Mouse (Mus musculus) kidney, embryonic 14.5 days (tissue): Measurements from ENCODE around the gene Gm7137. TPM values are rescaled to one million over a fixed set of nuclear protein-coding genes. Genes with fewer than 3 reads are reported as not detected.

Source experiments
- polyA plus RNA-seq: library from polyadenylated mRNA; unstranded; fragments of >200 nt; fragmentation: Nextera tagmentation; extraction: Ambion mirVana; gene quantifications from 2 replicates; pipeline ENCODE4 v1.2.1, GENCODE M21; 2014

The Gm7137 gene
- polyA plus RNA-seq, 1 experiment from 2014 or later = not detected

Other genes starting within 250 kb of the Gm7137 start
- 104 and 144 TPM in 2 replicates for gene Pttg1ip, start 206.5 kb downstream of the Gm7137 start, polyA plus RNA-seq
- 253 and 294 TPM in 2 replicates for gene Sumo3, start 182.1 kb downstream of the Gm7137 start, polyA plus RNA-seq
- gene Gm49325, start 182.0 kb downstream of the Gm7137 start, polyA plus RNA-seq = 1.2 and 1.8 TPM in 2 replicates
- gene Ube2g2, start 165.9 kb downstream of the Gm7137 start, polyA plus RNA-seq = 41.3 and 51.8 TPM in 2 replicates
- gene Tspear, start 101.6 kb downstream of the Gm7137 start, polyA plus RNA-seq = 0.41 and 0.74 TPM in 2 replicates
- gene Gm19402, start 97.4 kb downstream of the Gm7137 start, polyA plus RNA-seq = not detected in 2 replicates
- gene Gm9508, start 91.0 kb downstream of the Gm7137 start, polyA plus RNA-seq = not detected in 2 replicates
- gene Gm10272, start 81.6 kb downstream of the Gm7137 start, polyA plus RNA-seq = not detected in 2 replicates
- gene Gm10024, start 76.7 kb downstream of the Gm7137 start, polyA plus RNA-seq = not detected in 2 replicates
- not detected in 2 replicates for gene Gm10142, start 72.4 kb downstream of the Gm7137 start, polyA plus RNA-seq
- gene Krtap12-1, start 67.6 kb downstream of the Gm7137 start, polyA plus RNA-seq = not detected in 2 replicates
- gene Gm10100, start 61.7 kb downstream of the Gm7137 start, polyA plus RNA-seq = not detected in 2 replicates
- not detected in 2 replicates for gene Gm18596, start 45.6 kb downstream of the Gm7137 start, polyA plus RNA-seq
- not detected in 2 replicates for gene Gm9736, start 36.8 kb downstream of the Gm7137 start, polyA plus RNA-seq
- gene Gm3233, start 28.5 kb downstream of the Gm7137 start, polyA plus RNA-seq = not detected in 2 replicates
- gene Gm3238, start 16.9 kb downstream of the Gm7137 start, polyA plus RNA-seq = not detected in 2 replicates
- not detected in 2 replicates for gene Gm7138, start 11.3 kb downstream of the Gm7137 start, polyA plus RNA-seq
- gene Gm3250, start 5.7 kb downstream of the Gm7137 start, polyA plus RNA-seq = not detected in 2 replicates
- gene Gm9639, start 6.9 kb upstream of the Gm7137 start, polyA plus RNA-seq = not detected in 2 replicates
- not detected in 2 replicates for gene Gm19668, start 10.9 kb upstream of the Gm7137 start, polyA plus RNA-seq
- not detected in 2 replicates for gene Gm9507, start 23.6 kb upstream of the Gm7137 start, polyA plus RNA-seq
- not detected in 2 replicates for gene Gm2696, start 26.5 kb upstream of the Gm7137 start, polyA plus RNA-seq
- gene Krtap10-4, start 38.9 kb upstream of the Gm7137 start, polyA plus RNA-seq = not detected in 2 replicates
- gene Krtap10-10, start 47.7 kb upstream of the Gm7137 start, polyA plus RNA-seq = not detected in 2 replicates
- not detected in 2 replicates for gene Gm36176, start 58.6 kb upstream of the Gm7137 start, polyA plus RNA-seq
- gene Gm10318, start 64.7 kb upstream of the Gm7137 start, polyA plus RNA-seq = not detected in 2 replicates
- not detected in 2 replicates for gene Gm3285, start 73.8 kb upstream of the Gm7137 start, polyA plus RNA-seq
- 2.2 and 3.3 TPM in 2 replicates for gene Lrrc3, start 114.3 kb upstream of the Gm7137 start, polyA plus RNA-seq
- 0.27 and 0.54 TPM in 2 replicates for gene Trpm2, start 182.4 kb upstream of the Gm7137 start, polyA plus RNA-seq
- gene 1810043G02Rik, start 190.3 kb upstream of the Gm7137 start, polyA plus RNA-seq = 26.4 and 35.8 TPM in 2 replicates
- gene Pfkl, start 221.9 kb upstream of the Gm7137 start, polyA plus RNA-seq = 91.2 and 118 TPM in 2 replicates